Mouse (Mus musculus): ENCODE measurements around the gene Gm17535.
"Not testable (repeated sequence)": the region's sequence is repeated elsewhere in the genome, so short reads cannot be mapped to it uniquely, and the experiment has no call there.

DNA sequence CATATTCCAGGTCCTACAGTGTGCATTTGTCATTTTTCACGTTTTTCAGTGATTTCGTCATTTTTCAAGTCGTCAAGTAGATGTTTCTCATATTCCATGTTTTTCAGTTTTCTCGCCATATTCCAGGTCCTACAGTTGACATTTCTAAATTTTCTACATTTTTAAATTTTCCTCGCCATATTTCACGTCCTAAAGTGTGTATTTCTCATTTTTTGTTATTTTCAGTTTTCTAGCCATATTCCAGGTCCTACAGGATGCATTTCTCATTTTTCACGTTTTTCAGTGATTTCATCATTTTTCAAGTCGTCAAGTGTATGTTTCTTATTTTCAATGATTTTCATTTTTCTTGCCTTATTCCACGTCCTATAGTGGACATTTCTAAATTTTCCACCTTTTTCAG is 7.7 kb upstream of the Gm17535 start:
- not testable (repeated sequence) for TF ChIP-seq CTCF (conservative IDR thresholded peaks at IDR 0.05 in 1 of 2, IDR thresholded peaks at IDR 0.05 in 1 of 2; ENCODE audit: low read depth in 2 of 2, low read length in 2 of 2); POLR2A (IDR thresholded peaks at IDR 0.05; ENCODE audit: low read depth, low read length); NRF1 (IDR thresholded peaks at IDR 0.05; ENCODE audit: low read depth, low read length); ELF1 (IDR thresholded peaks at IDR 0.05; ENCODE audit: low read depth, low read length)

Measured in CH12.LX (cell line).